Mouse (Mus musculus) hindbrain, embryonic 16.5 days (tissue): Measurements from ENCODE around the gene Pitpnc1. TPM values are rescaled to one million over a fixed set of nuclear protein-coding genes. Genes with fewer than 3 reads are reported as not detected.

Source experiments
- ATAC-seq: fragments of 200-750 bp; cut with Nextera tagmentation; 2 replicates; pipeline ENCODE4 v1.8.0; 2017; ENCODE audit warnings: moderate TSS enrichment, moderate library complexity
- H3K27ac ChIP-seq: fragments of 300-500 bp; sonication (generic); 2 replicates; pipeline ENCODE4 v1.5.1; 2014; ENCODE audit warnings: low read depth, mild to moderate bottlenecking, control low read depth, low read length, moderate library complexity
- H3K27me3 ChIP-seq: fragments of 300-500 bp; sonication (generic); replicated peaks from 2 replicates; pipeline ENCODE4 v1.6.1; 2014; ENCODE audit warnings: low read length; ENCODE audit not compliant: control insufficient read depth, insufficient read depth
- H3K36me3 ChIP-seq: fragments of 300-500 bp; sonication (generic); 2 replicates; pipeline ENCODE4 v1.6.1; 2014; ENCODE audit warnings: mild to moderate bottlenecking, low read length, moderate library complexity, mixed read lengths; ENCODE audit not compliant: control insufficient read depth, insufficient read depth
- H3K4me1 ChIP-seq: fragments of 300-500 bp; sonication (generic); 2 replicates; pipeline ENCODE4 v1.6.1; 2014; ENCODE audit warnings: low read depth, low read length; ENCODE audit not compliant: control insufficient read depth, insufficient read depth
- H3K4me2 ChIP-seq: fragments of 300-500 bp; sonication (generic); 2 replicates; pipeline ENCODE4 v1.6.1; 2014; ENCODE audit warnings: mild to moderate bottlenecking, low read length, control low read depth, moderate library complexity
- H3K4me3 ChIP-seq: fragments of 300-500 bp; sonication (generic); 2 replicates; pipeline ENCODE4 v1.5.1; 2014; ENCODE audit warnings: mild to moderate bottlenecking, low read length, control low read depth, moderate library complexity
- H3K9ac ChIP-seq: fragments of 300-500 bp; sonication (generic); 2 replicates; pipeline ENCODE4 v1.6.1; 2014; ENCODE audit warnings: low read depth, mild to moderate bottlenecking, control low read depth, low read length, moderate library complexity
- H3K9me3 ChIP-seq: fragments of 300-500 bp; sonication (generic); 2 replicates; pipeline ENCODE4 v1.6.1; 2014; ENCODE audit warnings: mild to moderate bottlenecking, low read length, moderate library complexity; ENCODE audit not compliant: control insufficient read depth
- whole genome bisulfite sequencing: fragments of 180-500 bp; shearing (Covaris S2); extraction: QIAGEN DNeasy Blood & Tissue Kit; methylation state at CpG from one replicate; pipeline ENCODE4 v1.1.7; 2014; 5-methylcytosine and 5-hydroxymethylcytosine counted together
- polyA plus RNA-seq: library from polyadenylated mRNA; unstranded; fragments of >200 nt; fragmentation: Nextera tagmentation; extraction: Ambion mirVana; gene quantifications from 2 replicates; pipeline ENCODE4 v1.2.1, GENCODE M21; 2015

Pitpnc1 gene
- polyA plus RNA-seq, 1 experiment from 2014 or later = 43.0 TPM

DNA sequence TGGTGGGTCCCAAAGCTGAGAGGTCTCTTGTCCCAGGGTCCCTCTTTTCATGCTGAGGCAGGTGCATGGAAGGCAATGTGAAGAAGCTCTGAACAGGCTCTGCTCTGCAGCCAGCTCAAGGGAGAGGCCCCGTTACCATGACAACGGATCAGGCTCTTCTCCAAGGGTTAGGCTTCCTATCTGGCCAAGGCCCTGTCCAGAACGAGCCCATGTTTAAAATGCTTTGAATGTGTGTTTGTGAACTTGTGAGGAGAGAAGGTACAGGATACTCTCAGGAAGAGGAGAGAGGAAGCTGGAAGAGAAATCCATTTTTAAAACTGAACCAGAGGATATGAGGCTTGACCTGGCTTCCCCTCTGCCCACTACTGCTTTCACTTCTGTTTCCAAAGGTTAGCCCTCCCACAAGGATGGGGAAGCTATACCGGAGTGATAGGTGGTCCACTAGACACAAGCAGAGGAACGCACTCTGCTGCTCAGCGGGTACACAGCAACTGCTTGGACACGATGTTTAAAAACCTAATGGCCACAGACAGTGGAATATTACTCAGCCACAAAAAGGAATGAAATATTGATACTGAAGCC lies 131.2 kb downstream of the Pitpnc1 start:
- 0 out of 2 replicates have a peak overlapping the region, but pooled peaks have one; percentile 19 for H3K27ac ChIP-seq
- H3K9me3 ChIP-seq = no peaks in the 10 kb centered on the region
- no peak for ATAC-seq
- H3K4me2 ChIP-seq = no peak overlapping the region
- H3K27me3 ChIP-seq = no peaks in the 10 kb centered on the region
- H3K36me3 ChIP-seq = peaks cover 2% of the 10 kb centered on the region; the same call in 1 of the 2 replicates
- WGBS = 80% methylated on average over 7 of the region's 7 CpGs
- no peak overlapping the region for H3K9ac ChIP-seq
- H3K4me3 ChIP-seq = no peak overlapping the region
- peaks cover 12% of the 10 kb centered on the region for H3K4me1 ChIP-seq

GRCm38 (mm10) chr11:107337391-107338148 lies 132.9 kb downstream of the Pitpnc1 start:
- peaks cover 12% of the 10 kb centered on the region for H3K4me1 ChIP-seq
- H3K9me3 ChIP-seq = no peaks in the 10 kb centered on the region; the same call in 1 of the 2 replicates
- no peak overlapping the region for H3K4me3 ChIP-seq
- peaks cover 2% of the 10 kb centered on the region; the same call in 1 of the 2 replicates for H3K36me3 ChIP-seq
- H3K27ac ChIP-seq = no peak overlapping the region
- H3K27me3 ChIP-seq = no peaks in the 10 kb centered on the region
- no peak overlapping the region for H3K9ac ChIP-seq
- no peak overlapping the region for H3K4me2 ChIP-seq
- WGBS = 41% methylated on average over 18 of the region's 18 CpGs
- no peak for ATAC-seq

- Histone ChIP-seq H3K4me1 (peaks cover 10% of the 10 kb centered on the region), H3K9me3 (no peaks in the 10 kb centered on the region; the same call in 1 of the 2 replicates), H3K4me2 (no peak overlapping the region), H3K27ac (no peak overlapping the region), H3K4me3 (no peak overlapping the region), H3K27me3 (no peaks in the 10 kb centered on the region), H3K36me3 (peaks cover 2% of the 10 kb centered on the region; the same call in 1 of the 2 replicates), H3K9ac (no peak overlapping the region)
- WGBS = 55% methylated on average over 11 of the region's 11 CpGs
- peak; percentile 85 for ATAC-seq
Measured at GRCm38 (mm10) chr11:107335756-107336155, 134.7 kb downstream of the Pitpnc1 start.

GRCm38 (mm10) chr11:107334849-107335484 lies 135.5 kb downstream of the Pitpnc1 start:
- no peak overlapping the region for H3K27ac ChIP-seq

DNA sequence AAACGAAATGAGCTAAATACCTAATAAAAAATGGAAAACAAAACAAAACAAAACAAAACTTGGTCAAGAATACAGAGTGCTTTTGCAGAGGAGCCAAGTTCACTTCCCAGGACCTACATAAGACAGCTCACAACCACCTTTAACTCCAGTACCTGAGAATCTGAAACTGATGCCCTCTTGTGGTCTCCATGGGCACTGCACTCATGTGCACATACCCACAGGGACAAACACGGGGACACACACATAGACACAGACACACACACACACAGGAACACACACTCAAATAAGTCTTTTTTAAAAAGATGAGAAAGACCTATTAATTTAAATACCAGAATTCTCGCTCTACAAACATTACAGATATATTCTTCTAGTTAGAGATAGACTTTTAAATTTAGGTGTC lies 137.6 kb downstream of the Pitpnc1 start:
- Histone ChIP-seq H3K36me3 (peaks cover 2% of the 10 kb centered on the region; the same call in 1 of the 2 replicates), H3K27ac (no peak overlapping the region), H3K27me3 (no peaks in the 10 kb centered on the region), H3K4me1 (peaks cover 5% of the 10 kb centered on the region), H3K9ac (no peak overlapping the region), H3K4me2 (no peak overlapping the region), H3K9me3 (no peaks in the 10 kb centered on the region; the same call in 1 of the 2 replicates), H3K4me3 (no peak overlapping the region)
- ATAC-seq = no peak
- WGBS = 93% methylated on average over 3 of the region's 3 CpGs

More at GRCm38 (mm10) chr11:107334849-107335484, 135.5 kb downstream of the Pitpnc1 start:
- Histone ChIP-seq H3K4me1 (peaks cover 10% of the 10 kb centered on the region), H3K4me2 (no peak overlapping the region), H3K9me3 (no peaks in the 10 kb centered on the region; the same call in 1 of the 2 replicates), H3K4me3 (no peak overlapping the region), H3K36me3 (peaks cover 2% of the 10 kb centered on the region; the same call in 1 of the 2 replicates), H3K27me3 (no peaks in the 10 kb centered on the region), H3K9ac (no peak overlapping the region)
- 82% methylated on average over 15 of the region's 15 CpGs for WGBS
- ATAC-seq = no peak

DNA sequence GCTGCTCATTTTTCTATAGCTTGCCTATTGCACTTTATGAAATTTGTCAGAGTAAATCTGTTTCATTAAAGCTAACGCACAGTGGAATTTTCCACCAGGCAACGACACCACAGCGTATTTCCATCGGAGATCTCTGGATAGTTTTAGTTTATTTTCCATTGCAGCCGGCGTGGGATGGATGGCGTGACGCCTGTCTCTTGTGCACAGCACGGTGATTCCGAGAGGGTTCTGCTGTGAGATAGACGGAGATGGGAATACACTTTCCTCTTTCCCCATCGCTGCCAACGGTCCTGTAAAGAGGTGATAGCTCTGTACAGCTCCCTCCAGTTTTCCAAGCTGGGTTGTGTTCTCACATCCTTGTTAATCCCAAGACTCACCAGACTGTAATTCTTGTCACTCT lies 138.2 kb downstream of the Pitpnc1 start:
- 89% methylated on average over 13 of the region's 13 CpGs for WGBS
- Histone ChIP-seq H3K4me1 (peaks cover 3% of the 10 kb centered on the region; the same call in 1 of the 2 replicates), H3K36me3 (peaks cover 2% of the 10 kb centered on the region; the same call in 1 of the 2 replicates), H3K4me2 (no peak overlapping the region), H3K9ac (no peak overlapping the region), H3K27me3 (no peaks in the 10 kb centered on the region), H3K9me3 (no peaks in the 10 kb centered on the region; the same call in 1 of the 2 replicates), H3K27ac (no peak overlapping the region), H3K4me3 (no peak overlapping the region)
- no peak for ATAC-seq

DNA sequence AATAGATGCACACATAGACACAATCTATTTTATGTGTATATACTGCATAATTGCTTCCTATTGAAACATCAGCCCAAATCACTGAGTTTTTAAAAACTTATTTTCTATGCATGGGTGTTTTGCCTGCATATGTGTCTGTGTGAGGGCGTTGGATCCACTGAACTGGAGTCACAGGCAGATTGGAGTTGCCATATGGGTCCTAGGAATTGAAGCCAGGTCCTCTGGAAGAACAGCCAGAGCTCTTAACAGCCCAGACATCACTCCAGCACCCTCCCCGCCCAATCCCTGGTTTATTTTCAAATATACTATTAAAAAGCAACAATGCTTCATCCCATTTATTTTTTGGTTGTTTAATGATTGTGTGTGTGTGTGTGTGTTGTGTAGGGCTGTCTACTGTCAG lies 139.1 kb downstream of the Pitpnc1 start:
- peaks cover 2% of the 10 kb centered on the region; the same call in 1 of the 2 replicates for H3K36me3 ChIP-seq
- H3K9me3 ChIP-seq = no peaks in the 10 kb centered on the region; the same call in 1 of the 2 replicates
- no peak overlapping the region for H3K4me3 ChIP-seq
- 77% methylated on average over 2 of the region's 2 CpGs for WGBS
- H3K4me2 ChIP-seq = no peak overlapping the region
- no peak overlapping the region for H3K27ac ChIP-seq
- H3K4me1 ChIP-seq = no peaks in the 10 kb centered on the region
- H3K27me3 ChIP-seq = no peaks in the 10 kb centered on the region
- no peak overlapping the region for H3K9ac ChIP-seq
- ATAC-seq = no peak

- H3K9ac ChIP-seq = no peak overlapping the region
- 0 out of 2 replicates have a peak, but pooled peaks cover 2% of the 10 kb centered on the region for H3K4me1 ChIP-seq
- no peaks in the 10 kb centered on the region for H3K27me3 ChIP-seq
- no peaks in the 10 kb centered on the region for H3K9me3 ChIP-seq
- 79% methylated on average over 10 of the region's 10 CpGs for WGBS
- no peak overlapping the region for H3K4me3 ChIP-seq
- no peak overlapping the region for H3K4me2 ChIP-seq
- H3K27ac ChIP-seq = no peak overlapping the region
- no peaks in the 10 kb centered on the region for H3K36me3 ChIP-seq
- no peak for ATAC-seq
Measured at GRCm38 (mm10) chr11:107327326-107327725, 143.2 kb downstream of the Pitpnc1 start.
